Mouse (Mus musculus) liver, adult 2 months (tissue): ENCODE measurements around the gene Plekho1.

Experiments used
- CTCF ChIP-seq: fragments of 200-500 bp; IDR thresholded peaks from 2 replicates; pipeline ENCODE4 v1.5.1; 2011; ENCODE audit warnings: low read depth, low read length, control low read depth
- POLR2A ChIP-seq: fragments of 200-500 bp; IDR thresholded peaks from 2 replicates; pipeline ENCODE4 v1.6.1; 2011; ENCODE audit warnings: low read length, control low read depth; ENCODE audit not compliant: insufficient read depth; ENCODE audit errors: extremely low read depth

GRCm38 (mm10) chr3:95985209-95986000 lies 10.4 kb downstream of the Plekho1 start:
- TF ChIP-seq POLR2A, result no peak
- no peak for TF ChIP-seq CTCF
